Mouse (Mus musculus): ENCODE measurements around the gene Otos. TPM values are rescaled to one million over a fixed set of nuclear protein-coding genes. Genes with fewer than 3 reads are reported as not detected.

The Otos gene
- total RNA-seq, 2 experiments from 2014 or later, result not detected

GRCm38 (mm10) chr1:92644916-92645315 is 3.7 kb downstream of the Otos start:
- no peak for DNase-seq (ENCODE audit: extremely low spot score in 1 of 2, low spot score in 2 of 2)
- H3K27ac ChIP-seq, result no peak overlapping the region
- intact Hi-C loops (cut with DNase I), result loop anchor here (5.0 kb wide), 1 partner anchor 252 kb away; no protein-coding TSS in a partner anchor
- H3K4me3 ChIP-seq, result no peak overlapping the region
- TF ChIP-seq CTCF (IDR thresholded peaks at IDR 0.05), result no peak

GRCm38 (mm10) chr1:92643691-92644090 is 5.0 kb downstream of the Otos start:
- no peak for TF ChIP-seq CTCF (IDR thresholded peaks at IDR 0.05)
- no peak overlapping the region for H3K27ac ChIP-seq
- intact Hi-C loops (cut with DNase I), result no loop called here
- H3K4me3 ChIP-seq, result no peak overlapping the region
- no peak for DNase-seq (ENCODE audit: extremely low spot score in 1 of 2, low spot score in 2 of 2)

- TF ChIP-seq CTCF (IDR thresholded peaks at IDR 0.05), result no peak
These were observed 6.9 kb downstream of the Otos start, which contains the start of gene Cops9 for GRCm38 (mm10) chr1:92641514-92642272. Gene Cops9 (minus strand): TSS chr1:92641985.

GRCm38 (mm10) chr1:92640393-92640792 is 8.2 kb downstream of the Otos start:
- no peak for TF ChIP-seq CTCF (IDR thresholded peaks at IDR 0.05)
- H3K4me3 ChIP-seq, result peak overlapping the region; percentile 97; the same call in 1 of the 2 replicates
- intact Hi-C loops (cut with DNase I), result no loop called here
- no peak for DNase-seq (ENCODE audit: extremely low spot score in 1 of 2, low spot score in 2 of 2)
- H3K27ac ChIP-seq, result no peak overlapping the region

More at GRCm38 (mm10) chr1:92641514-92642272, 6.9 kb downstream of the Otos start, which contains the start of gene Cops9:
- Histone ChIP-seq H3K27ac (peak within 1 kb of the TSS; percentile 84), H3K4me3 (peak within 1 kb of the TSS; percentile 97)
- peak; percentile 88 for DNase-seq (ENCODE audit: extremely low spot score in 1 of 2, low spot score in 2 of 2)
- intact Hi-C loops (cut with DNase I), result no loop called here

- TF ChIP-seq CTCF (IDR thresholded peaks at IDR 0.05), result no peak
- intact Hi-C loops (cut with DNase I), result no loop called here
- no peak for DNase-seq (ENCODE audit: extremely low spot score in 1 of 2, low spot score in 2 of 2)
- Histone ChIP-seq H3K27ac (peak overlapping the region; percentile 61), H3K4me3 (no peak overlapping the region)
These were observed 9.9 kb downstream of the Otos start for GRCm38 (mm10) chr1:92638736-92639135.

- intact Hi-C loops (cut with DNase I), result no loop called here
- DNase-seq (ENCODE audit: extremely low spot score in 1 of 2, low spot score in 2 of 2), result peak; percentile 45 to 68
- TF ChIP-seq CTCF (IDR thresholded peaks at IDR 0.05), result no peak
- peak overlapping the region; percentile 61 for H3K27ac ChIP-seq
- H3K4me3 ChIP-seq, result no peak overlapping the region
These were observed 10.5 kb downstream of the Otos start for GRCm38 (mm10) chr1:92638181-92638580.

- Histone ChIP-seq H3K27ac (peak overlapping the region; percentile 57; the same call in 1 of the 2 replicates), H3K4me3 (no peak overlapping the region)
- no peak for TF ChIP-seq CTCF (IDR thresholded peaks at IDR 0.05)
- intact Hi-C loops (cut with DNase I), result no loop called here
- peak in 1 of 2 experiments; percentile 12 for DNase-seq (ENCODE audit: extremely low spot score in 1 of 2, low spot score in 2 of 2)
These were observed 11.0 kb downstream of the Otos start for GRCm38 (mm10) chr1:92637501-92638172.

GRCm38 (mm10) chr1:92636676-92637075 is 12.0 kb downstream of the Otos start:
- DNase-seq (ENCODE audit: extremely low spot score in 1 of 2, low spot score in 2 of 2), result no peak
- Histone ChIP-seq H3K27ac (no peak overlapping the region), H3K4me3 (no peak overlapping the region)
- intact Hi-C loops (cut with DNase I), result no loop called here
- no peak for TF ChIP-seq CTCF (IDR thresholded peaks at IDR 0.05)

GRCm38 (mm10) chr1:92636015-92636414 is 12.6 kb downstream of the Otos start:
- H3K27ac ChIP-seq, result no peak overlapping the region
- H3K4me3 ChIP-seq, result no peak overlapping the region
- no peak for DNase-seq (ENCODE audit: extremely low spot score in 1 of 2, low spot score in 2 of 2)
- intact Hi-C loops (cut with DNase I), result no loop called here
- TF ChIP-seq CTCF (IDR thresholded peaks at IDR 0.05), result no peak

GRCm38 (mm10) chr1:92634976-92635599 is 13.6 kb downstream of the Otos start:
- Histone ChIP-seq H3K4me3 (no peak overlapping the region), H3K27ac (no peak overlapping the region)
- TF ChIP-seq CTCF (IDR thresholded peaks at IDR 0.05), result no peak
- intact Hi-C loops (cut with DNase I), result no loop called here
- no peak for DNase-seq (ENCODE audit: extremely low spot score in 1 of 2, low spot score in 2 of 2)

GRCm38 (mm10) chr1:92634569-92634968 is 14.1 kb downstream of the Otos start:
- intact Hi-C loops (cut with DNase I), result no loop called here
- Histone ChIP-seq H3K27ac (no peak overlapping the region), H3K4me3 (no peak overlapping the region)
- no peak for DNase-seq (ENCODE audit: extremely low spot score in 1 of 2, low spot score in 2 of 2)
- no peak for TF ChIP-seq CTCF (IDR thresholded peaks at IDR 0.05)

- Histone ChIP-seq H3K27ac (no peak overlapping the region), H3K4me3 (no peak overlapping the region)
- no peak for TF ChIP-seq CTCF (IDR thresholded peaks at IDR 0.05)
- intact Hi-C loops (cut with DNase I), result no loop called here
- no peak for DNase-seq (ENCODE audit: extremely low spot score in 1 of 2, low spot score in 2 of 2)
These were observed 14.9 kb downstream of the Otos start for GRCm38 (mm10) chr1:92633726-92634125.

Measured in left cerebral cortex, adult 2 months (tissue).